Mouse (Mus musculus) neutrophil, adult 5-6 weeks (primary cell): ENCODE measurements around the gene Dcun1d4. TPM values are rescaled to one million over a fixed set of nuclear protein-coding genes. Genes with fewer than 3 reads are reported as not detected.

Experiments used
- ATAC-seq: fragments of 151-379, 151-347 bp; 2 replicates; pipeline ENCODE4 v1.8.0; 2017; ENCODE audit warnings: mild to moderate bottlenecking, moderate TSS enrichment; ENCODE audit not compliant: insufficient number of reproducible peaks, poor library complexity, low FRiP score, severe bottlenecking; ENCODE audit errors: extremely low read depth
- total RNA-seq: library from RNA; stranded (forward); fragments of 200-1000 nt; gene quantifications from 2 replicates; pipeline ENCODE4 v1.2.3, GENCODE M21; 2017

Dcun1d4 gene
- total RNA-seq, 1 experiment from 2014 or later = 6.4 TPM

DNA sequence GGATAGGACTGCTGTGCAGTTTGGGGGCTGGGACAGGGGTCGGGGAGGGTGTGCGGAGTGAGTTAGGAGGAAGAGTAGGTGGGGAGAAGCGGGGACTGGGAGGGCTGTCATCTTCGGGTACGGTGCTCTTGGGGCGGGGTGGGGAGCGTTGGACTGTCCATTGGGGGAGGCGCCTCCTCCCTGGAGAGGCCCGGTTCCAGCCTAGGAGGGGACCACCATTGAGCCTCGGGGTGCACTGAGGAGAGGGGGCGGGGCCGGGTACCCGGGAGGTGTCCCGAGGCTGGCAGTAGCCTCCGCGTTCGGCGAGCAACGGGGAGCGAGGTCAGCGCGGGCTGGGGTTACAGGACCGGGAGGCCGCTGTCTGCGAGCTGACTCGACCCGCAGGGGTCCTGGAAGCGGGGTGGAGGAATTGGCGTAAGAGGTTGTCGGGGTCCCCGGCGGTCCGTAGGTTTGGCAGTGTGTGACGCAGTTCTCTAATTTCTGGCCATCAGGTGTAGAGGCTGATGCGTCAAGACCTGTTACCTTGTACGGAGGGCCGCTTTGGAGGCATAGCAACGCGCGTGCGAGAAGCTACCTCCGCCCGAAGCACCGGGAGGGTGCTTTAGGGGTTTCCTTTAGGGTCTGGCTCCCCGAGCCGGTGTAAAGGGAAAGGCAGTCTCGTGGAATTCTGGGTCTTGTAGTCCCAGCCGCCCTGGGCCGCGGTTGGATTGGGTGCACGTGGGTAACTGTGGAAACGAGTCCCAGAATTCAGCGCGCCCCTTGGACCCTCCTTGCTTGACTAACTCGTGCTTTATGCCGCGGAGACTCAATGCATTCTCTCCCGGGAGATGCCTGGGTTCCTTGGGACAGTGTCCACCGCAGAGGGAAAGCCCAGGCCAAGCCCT, 11.3 kb downstream of the Dcun1d4 start:
- peak; percentile 34 for ATAC-seq

DNA sequence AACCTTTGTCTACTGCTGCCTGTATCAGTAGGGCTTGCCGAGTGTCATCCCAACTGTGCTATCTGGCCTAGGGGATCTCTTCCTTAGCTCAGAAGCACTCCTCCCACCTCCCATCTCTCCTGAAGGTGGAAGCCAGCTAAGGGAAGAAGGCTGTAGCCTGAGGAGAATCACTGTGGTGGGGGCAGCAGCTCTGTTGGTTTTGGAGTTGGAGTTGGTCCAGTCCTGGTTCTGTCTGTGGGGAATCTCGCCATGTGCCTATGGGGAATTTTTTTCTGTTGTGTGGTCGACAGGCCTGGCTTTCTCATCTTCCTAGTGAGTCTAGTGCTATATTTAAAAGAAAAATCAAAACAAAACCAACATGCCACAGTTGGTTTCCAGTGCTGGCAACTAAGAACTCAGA, 16.6 kb downstream of the Dcun1d4 start:
- no peak for ATAC-seq

DNA sequence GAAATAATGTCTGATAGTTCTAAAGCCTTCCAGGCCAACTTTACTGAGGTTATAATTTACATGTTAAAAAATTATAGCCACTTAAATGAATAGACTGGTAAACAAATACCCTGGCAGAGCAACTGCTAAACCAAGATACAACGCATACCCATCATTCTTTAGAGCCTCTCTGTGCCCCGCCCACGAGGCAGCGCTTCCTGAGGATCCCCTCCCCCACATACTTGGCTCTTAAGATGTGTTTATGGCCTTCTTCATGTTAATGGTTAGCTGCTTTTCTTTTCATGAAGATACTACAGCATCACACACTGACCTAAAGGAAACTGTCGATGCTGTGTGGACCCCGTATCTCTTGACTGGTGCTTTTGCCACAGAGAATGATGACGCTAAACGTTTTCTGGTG, 17.8 kb downstream of the Dcun1d4 start:
- ATAC-seq = no peak

DNA sequence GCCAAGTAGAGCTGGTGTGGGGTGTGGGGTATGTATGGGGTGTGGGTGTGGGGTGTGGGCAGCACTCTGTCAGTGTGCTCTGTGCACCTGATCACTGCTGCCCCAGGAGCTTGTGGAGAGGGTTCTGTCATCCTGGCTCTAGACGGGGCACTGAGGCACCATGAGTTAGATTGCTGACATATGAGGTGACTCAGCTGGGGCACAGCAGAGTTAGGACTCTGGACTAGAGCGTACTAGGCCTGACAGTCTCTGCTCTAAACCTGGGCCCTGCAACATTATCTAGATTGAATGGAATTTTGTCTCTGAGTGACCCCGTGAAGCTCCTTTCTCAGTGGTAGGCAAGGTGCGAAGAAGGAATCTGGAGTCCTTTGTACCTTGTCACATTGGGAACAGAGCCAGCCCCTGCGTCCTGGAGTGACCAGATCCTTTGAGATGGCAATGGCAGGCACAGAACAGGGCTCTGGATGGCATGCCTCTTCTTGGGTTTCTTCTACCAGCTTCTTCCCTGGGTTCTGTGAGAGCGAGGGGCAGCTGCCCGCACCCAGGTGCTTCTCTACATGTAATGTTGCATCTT, 20.2 kb downstream of the Dcun1d4 start:
- ATAC-seq = no peak

DNA sequence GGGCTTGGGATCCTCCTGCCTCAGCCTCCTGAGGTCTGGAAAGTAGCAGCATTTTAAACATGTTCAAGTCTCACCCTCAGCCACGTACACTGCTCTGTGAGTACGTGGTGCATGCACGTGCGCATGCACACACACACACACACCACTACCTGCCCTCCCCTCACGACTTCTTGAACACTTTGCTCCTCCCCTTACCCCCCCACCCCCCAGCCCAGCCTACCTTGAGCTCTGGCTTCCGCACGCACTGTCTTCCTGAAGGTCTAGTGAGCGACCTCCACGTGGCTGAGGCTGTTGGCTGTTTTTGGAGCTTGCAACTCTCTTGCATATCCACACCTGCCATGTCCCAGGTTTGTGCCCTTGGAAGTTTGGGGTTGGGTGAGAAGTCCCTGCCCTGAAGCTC, 21.6 kb downstream of the Dcun1d4 start:
- no peak for ATAC-seq

DNA sequence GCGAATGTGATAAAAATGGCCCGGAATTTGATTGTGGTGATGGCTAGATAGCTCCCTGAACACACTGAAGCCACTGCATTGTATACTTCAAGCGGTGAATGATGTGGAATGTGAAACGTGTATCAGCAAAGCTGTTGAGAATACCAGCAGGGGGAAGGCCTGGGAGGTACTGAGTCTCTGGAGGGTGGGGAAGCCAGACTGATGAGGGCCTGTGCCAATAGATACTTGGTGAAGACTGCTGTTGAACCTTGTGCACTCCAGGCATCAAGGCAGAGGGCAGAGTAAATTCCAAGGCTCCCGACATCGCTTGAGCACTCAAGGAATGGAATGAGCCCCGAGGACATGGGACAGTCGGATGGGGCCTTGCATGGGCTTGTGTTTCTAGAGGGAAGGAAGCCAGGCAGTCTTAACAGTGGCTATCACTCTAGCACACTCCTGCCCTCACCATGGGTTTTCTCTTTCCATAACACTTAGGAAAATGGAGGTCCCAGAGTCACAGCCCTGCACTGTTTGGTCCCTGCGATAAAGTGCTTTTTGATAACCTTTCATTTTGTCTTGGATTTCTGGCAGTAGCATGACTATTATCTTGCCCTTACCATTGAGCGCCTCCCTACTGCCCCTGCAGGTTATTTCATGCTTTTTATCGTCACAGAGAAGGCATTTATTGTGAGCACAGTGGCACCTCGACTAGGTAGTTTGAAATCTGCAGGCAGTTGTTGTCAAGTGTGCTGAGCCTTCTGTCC, 22.4 kb downstream of the Dcun1d4 start:
- no peak for ATAC-seq

DNA sequence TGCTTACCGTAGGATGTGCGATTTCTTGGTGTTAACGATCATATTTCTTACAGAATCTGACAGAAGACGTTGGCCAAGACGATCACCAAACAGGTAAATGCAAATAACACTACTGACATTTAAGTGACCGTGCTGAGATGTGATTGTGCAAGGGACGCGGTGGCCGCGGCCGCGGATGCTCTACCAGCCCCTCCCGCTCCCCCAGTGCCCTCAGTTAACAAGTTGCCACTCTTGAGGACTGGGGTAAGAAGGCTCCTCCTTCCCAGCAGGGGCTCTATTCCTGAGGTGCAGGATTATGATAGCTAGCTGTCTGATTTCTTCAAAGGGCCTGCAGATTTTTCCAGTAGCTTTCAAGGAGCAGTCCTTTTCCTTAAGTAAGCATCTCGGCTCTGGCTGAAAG, 30.3 kb downstream of the Dcun1d4 start:
- no peak for ATAC-seq

DNA sequence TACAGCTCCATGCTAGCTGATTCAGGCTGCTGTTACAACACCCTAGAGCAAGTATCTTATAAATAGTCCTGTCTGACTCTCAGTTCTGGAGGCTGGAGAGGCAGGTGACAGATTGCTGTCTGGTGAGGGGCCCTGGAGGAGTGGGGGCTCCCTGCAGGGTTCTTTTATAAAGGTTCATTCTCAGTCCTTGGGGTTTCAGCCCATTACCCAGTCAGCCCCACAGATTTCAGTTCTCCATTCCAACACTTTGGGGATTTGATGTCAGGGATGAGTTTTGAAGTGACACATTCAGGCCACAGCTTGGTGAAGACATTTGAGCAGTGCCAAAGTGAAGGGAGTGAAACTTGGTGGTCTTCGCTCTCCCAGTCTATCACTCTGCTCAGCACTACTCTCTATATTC, 31.4 kb downstream of the Dcun1d4 start:
- no peak for ATAC-seq

DNA sequence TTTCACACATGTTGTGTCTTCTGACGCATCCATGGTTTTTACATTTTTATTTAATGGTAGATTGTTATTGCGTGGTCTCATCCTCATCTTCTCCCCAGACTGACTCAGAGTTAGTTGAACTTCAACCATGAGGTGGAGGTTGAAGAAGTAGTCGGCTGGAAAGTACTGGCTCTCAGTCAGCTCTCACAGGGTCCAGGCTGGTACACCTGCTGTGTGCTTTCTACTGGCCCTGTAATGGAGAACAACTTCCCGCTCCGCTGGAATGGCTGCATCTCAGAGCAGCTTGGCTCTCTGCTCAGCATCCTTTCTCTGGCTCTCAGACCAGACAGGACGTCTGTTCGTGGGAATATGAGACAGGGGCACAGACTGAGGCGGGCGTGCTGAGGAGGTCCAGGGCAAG, 31.9 kb downstream of the Dcun1d4 start:
- no peak for ATAC-seq

DNA sequence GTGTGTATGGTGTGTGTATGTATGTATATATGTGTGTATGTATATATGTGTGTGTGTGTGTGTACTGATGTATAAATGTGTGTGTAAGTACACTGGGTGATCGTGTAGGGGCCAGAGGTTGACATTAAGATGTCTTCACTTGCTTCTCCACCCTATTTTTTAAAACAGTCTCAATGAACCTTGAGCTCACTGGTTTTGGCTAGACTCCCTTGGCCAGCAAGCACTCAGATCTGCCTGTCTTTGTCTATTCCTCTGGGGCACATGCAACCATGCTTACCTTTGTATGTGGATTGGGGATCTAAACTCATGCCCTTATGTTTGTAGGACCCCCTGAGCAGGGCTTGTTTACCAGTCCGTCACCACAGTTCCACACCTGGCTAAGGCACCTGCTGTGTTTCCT, 33.4 kb downstream of the Dcun1d4 start:
- ATAC-seq = no peak

DNA sequence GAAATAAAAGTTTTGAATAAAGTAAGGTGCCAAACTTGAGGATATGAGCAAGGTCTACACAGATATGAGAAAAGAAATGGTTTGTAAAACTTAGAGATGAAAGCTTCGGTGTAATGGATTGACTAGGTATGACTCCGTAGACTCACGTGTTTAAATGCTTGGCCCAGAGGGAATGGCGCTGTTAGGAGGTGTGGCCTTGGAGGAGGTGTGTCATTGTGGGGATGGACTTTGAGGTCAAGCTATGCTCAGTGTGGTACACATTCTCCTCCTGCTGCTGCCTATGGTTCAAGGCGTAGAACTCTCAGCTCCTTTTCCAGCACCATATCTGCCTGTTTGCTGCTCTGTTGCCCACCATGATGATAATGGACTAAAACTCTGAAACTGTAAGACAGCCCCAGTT, 36.5 kb downstream of the Dcun1d4 start:
- no peak for ATAC-seq

DNA sequence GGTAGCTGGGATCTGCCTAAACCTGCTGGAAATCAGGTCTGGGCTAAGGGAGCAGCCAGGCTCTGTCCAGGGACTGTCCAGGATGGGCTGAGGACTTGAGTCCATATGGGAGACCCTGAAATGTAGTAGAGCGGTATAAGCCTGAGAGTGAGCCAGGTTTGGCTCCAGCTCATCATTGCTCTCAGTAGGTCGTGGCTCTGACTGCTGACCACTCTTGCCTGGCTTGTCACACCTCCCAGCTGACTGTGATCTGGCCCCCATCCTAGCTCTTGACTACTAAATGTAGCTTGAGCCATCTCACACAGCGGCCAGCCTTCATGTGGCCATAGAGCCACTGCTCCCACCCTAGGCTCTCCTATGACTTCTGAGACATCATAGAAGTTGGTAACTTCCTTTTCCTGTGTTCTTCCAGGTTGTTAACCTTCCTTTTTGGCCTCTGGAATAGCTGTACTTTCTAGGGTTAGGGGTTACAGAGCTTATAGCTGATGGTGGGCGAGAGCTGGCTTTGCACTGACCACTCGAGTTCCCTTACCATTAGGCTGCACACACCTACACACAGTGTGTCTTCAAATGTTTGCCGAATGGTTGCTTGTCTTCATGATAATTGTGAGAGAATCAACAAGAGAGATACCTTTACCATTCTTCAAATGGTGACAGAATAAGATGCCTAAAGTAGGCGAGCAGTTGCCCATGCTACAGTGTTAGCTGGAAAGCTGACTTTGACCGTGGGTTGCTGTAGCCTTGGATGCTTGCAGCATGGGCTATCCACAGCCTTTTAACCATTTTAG, 37.8 kb downstream of the Dcun1d4 start:
- no peak for ATAC-seq

DNA sequence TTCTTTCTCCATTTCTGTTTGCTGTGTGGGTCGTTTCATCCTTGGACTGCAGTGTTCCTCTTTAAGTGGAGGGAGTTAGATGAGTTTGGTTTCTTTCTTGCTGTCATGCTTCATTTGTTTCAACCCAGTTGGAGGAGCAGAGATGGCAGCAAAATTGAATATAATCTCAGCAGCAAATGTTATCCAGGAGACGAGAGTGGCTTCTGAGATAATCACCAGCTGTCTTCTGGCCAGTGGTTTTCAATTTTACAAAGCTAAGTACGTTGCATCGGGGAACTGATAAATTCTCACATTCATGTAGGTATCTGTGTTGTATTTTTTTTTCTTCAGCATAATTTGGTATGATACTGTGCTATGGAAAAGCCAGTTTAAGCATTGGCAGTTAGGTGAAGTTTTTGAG, 40.0 kb downstream of the Dcun1d4 start:
- ATAC-seq = no peak

DNA sequence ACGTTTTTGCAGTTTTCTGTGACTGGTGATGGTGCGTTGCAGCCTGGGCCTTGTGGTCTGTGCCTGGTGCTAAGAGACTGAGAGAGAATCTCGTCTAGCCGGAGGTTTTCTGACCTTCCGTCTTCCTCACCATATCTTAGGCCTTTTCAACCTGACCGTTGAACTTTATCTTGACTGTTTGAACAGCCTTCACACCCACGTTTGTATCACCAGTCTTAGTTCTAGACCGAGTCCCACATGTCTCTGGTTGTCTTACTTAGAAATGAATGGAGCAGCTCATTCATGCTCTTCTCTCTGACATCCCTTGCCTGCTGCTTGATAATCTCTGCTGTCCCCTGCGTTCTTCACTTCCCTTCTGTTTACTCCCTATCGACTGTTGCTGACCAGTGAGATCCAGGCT, 42.4 kb downstream of the Dcun1d4 start:
- no peak for ATAC-seq

DNA sequence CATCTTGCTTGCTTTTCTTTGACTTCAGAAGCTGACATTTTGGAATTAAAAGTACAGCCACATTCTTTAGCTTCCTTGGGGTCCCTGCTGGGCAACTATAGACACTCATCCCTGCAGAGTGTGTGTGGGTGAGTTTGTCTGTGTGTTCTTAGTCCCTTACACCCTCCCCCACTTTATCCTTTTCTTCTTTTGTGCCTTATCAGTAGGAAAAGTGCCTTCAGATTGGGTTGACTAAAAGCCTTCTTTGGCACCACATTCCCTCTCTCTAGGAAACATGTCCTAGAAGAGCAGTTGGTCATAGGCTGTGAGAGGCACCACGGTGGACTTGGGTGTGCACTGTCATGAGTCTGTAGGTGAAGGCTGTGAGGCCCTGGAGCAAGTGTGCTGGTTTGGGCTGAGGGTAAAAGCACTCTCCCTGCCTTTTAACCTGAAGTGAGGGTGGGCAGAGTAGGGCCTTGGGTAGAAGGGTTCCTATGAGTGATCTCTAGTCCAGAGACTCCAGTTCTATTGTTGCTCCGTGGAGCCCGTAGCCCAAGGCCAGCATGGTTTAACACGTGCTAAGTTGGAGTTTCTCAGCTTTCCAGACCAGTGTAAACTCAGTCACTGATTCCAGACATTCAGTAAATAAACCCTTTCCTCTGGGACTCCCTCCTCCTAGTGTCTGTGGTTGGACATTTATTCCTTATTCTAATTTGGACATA, 43.6 kb downstream of the Dcun1d4 start:
- no peak for ATAC-seq

DNA sequence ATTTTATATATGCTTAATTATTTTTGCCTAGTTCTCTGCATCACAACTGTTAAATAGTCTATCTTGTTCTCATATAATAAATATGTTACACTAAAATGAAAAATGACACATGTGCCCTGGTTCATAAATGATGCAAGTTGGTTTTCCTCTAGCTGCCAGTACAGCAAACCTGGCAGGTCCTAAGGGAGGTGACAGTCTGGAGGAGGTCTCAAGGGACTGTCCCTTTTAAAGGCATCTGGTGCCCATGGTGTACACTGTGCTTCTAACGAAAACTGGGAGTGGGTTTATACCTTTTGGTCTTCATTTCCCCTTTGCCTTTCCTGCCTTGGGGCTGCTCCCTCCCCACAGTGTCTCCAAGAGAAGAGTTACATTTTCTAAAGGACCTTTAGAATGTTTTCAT, 51.4 kb downstream of the Dcun1d4 start:
- no peak for ATAC-seq

DNA sequence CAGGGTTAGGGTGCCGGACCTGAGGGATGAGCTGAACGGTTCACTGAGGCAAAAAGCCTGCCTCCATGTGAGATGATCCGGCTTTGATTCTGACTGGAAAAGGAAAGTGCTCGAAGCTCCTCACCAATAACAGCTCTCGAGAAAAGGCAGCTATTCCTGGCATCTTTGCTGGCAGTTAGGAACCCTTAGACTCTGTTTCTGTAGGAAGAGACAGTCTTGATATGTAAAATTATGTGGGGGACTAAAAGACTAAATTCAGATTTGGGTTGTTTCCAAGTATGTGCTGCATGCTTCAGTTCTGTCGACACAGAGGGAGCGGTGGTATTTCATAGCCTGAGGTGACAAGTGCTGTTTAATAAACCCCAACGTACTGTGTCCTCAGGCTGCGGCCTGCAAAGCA, 52.1 kb downstream of the Dcun1d4 start:
- no peak for ATAC-seq

DNA sequence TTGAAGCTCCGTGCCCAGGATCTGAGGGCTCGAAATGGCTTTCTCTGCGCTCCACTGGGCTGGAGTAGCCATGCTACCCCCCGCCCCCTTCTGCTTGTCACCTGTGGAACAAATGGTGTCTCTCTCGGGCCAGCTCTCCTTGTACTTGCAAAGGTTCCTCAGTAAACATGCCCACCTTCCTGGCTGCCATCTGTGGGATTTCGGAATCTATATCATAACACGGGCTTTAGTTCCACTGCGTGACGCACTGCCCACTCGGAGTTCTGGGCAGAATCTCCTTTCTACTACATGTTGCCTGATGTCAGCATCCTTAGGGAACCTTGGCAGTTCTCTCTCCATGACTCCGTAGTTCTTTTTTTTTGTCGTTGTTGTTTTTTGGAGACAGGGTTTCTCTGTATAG, 56.9 kb downstream of the Dcun1d4 start:
- ATAC-seq = no peak
